Mouse (Mus musculus): ENCODE results near the gene Rpp21.
"Not testable (repeated sequence)": the region's sequence is repeated elsewhere in the genome, so short reads cannot be mapped to it uniquely, and the experiment has no call there.

The Rpp21 gene

GRCm38 (mm10) chr17:36240637-36241213, 17.1 kb downstream of the Rpp21 start:
- in situ Hi-C loops (cut with MboI; ENCODE audit: low pct_unique_long_range_greater_than_20kb in 1 of 2, low sequenced_read_pairs in 2 of 2, unreplicated experiment in 1 of 2), result no loop called here

- in situ Hi-C loops (cut with MboI; ENCODE audit: low pct_unique_long_range_greater_than_20kb in 1 of 2, low sequenced_read_pairs in 2 of 2, unreplicated experiment in 1 of 2), result no loop called here
Measured at GRCm38 (mm10) chr17:36237321-36237921, 20.4 kb downstream of the Rpp21 start.

- in situ Hi-C loops (cut with MboI; ENCODE audit: low pct_unique_long_range_greater_than_20kb in 1 of 2, low sequenced_read_pairs in 2 of 2, unreplicated experiment in 1 of 2), result not testable (repeated sequence)
Measured at GRCm38 (mm10) chr17:36235300-36235699, 22.6 kb downstream of the Rpp21 start.

GRCm38 (mm10) chr17:36233572-36233971, 24.3 kb downstream of the Rpp21 start:
- in situ Hi-C loops (cut with MboI; ENCODE audit: low pct_unique_long_range_greater_than_20kb in 1 of 2, low sequenced_read_pairs in 2 of 2, unreplicated experiment in 1 of 2), result no loop called here

- in situ Hi-C loops (cut with MboI; ENCODE audit: low pct_unique_long_range_greater_than_20kb in 1 of 2, low sequenced_read_pairs in 2 of 2, unreplicated experiment in 1 of 2), result no loop called here
Measured at GRCm38 (mm10) chr17:36231318-36231717, 26.6 kb downstream of the Rpp21 start.

- in situ Hi-C loops (cut with MboI; ENCODE audit: low pct_unique_long_range_greater_than_20kb in 1 of 2, low sequenced_read_pairs in 2 of 2, unreplicated experiment in 1 of 2), result no loop called here
Measured at GRCm38 (mm10) chr17:36229046-36229445, 28.8 kb downstream of the Rpp21 start.

DNA sequence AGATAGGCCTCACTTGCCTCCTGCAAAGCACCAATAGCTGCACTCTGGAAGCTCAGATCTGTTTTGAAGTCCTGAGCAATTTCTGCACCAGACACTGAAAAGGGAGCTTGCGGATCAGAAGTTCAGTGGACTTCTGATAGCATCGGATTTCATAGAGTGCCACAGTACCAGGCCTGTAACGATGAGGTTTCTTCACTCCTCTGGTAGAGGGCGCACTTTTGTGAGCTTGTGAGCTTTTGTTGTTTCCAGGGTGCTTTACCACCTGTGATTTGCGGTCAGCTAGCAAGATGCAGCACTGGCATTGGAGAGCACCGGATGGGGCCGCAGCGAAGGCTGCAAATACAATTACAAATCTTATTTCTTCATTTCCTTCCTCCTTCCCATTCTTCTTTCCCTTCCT, 30.9 kb downstream of the Rpp21 start:
- in situ Hi-C loops (cut with MboI; ENCODE audit: low pct_unique_long_range_greater_than_20kb in 1 of 2, low sequenced_read_pairs in 2 of 2, unreplicated experiment in 1 of 2), result no loop called here

- in situ Hi-C loops (cut with MboI; ENCODE audit: low pct_unique_long_range_greater_than_20kb in 1 of 2, low sequenced_read_pairs in 2 of 2, unreplicated experiment in 1 of 2), result no loop called here
Measured at GRCm38 (mm10) chr17:36225231-36225824, 32.5 kb downstream of the Rpp21 start.

DNA sequence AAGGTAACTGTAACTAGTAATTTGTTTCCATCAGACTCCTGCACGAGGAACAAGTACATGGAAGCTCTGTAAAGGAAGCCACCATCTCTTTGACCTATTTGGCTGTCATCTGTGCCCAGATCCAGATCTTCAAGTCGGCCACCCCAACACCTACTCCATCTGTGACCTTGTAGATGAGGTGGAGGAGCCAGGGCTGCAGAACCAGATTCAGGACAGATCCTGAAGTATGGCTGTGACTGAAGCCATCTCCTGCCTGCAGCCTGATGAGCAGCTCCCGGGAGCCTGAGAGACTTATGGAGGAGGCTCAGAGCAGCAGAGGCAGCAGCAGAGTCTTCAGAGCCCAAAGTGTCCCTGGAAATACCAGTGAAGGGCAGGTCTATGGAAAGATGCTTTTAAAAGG, 33.4 kb downstream of the Rpp21 start:
- in situ Hi-C loops (cut with MboI; ENCODE audit: low pct_unique_long_range_greater_than_20kb in 1 of 2, low sequenced_read_pairs in 2 of 2, unreplicated experiment in 1 of 2), result no loop called here

- in situ Hi-C loops (cut with MboI; ENCODE audit: low pct_unique_long_range_greater_than_20kb in 1 of 2, low sequenced_read_pairs in 2 of 2, unreplicated experiment in 1 of 2), result no loop called here
Measured at GRCm38 (mm10) chr17:36218594-36219155, 39.2 kb downstream of the Rpp21 start.

DNA sequence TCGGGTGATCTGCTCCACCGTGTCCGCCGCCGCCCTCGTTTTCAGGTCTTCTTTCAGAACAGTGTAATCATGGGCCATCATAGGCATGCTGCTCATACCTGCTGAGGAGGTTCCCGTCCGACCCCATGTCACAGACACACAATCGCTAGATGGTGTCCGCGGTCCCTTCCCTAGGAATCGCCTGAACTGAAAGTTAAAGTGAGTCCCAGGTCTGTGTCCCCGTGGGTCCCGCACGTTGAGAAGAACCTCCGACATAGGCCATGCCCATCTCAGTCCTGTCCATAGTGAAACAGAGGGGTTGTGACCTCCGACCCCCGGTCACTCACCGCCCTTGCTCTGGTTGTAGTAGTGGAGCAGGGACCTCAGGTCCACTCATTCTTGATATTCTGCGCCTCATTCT, 42.3 kb downstream of the Rpp21 start:
- in situ Hi-C loops (cut with MboI; ENCODE audit: low pct_unique_long_range_greater_than_20kb in 1 of 2, low sequenced_read_pairs in 2 of 2, unreplicated experiment in 1 of 2), result no loop called here

DNA sequence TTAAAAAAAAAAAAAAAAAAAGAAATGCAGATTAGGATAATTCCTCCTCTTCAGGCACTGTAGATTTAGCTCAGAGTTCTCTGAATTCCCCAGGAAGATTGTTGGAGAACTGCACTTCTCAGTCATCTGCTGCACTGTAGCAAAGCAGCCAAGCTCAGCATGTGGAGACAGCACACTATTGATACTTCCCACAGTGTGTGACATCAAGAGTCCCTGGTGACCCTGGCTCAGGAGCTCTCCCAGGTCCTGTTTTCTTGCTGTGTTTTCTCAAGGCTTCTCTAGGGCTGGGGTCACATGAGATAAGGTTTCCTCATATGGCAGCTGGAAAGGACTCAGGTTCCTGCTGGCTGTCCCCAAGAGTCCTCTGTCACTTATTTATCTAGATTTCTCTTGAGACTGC, 51.0 kb downstream of the Rpp21 start:
- in situ Hi-C loops (cut with MboI; ENCODE audit: low pct_unique_long_range_greater_than_20kb in 1 of 2, low sequenced_read_pairs in 2 of 2, unreplicated experiment in 1 of 2), result no loop called here

- in situ Hi-C loops (cut with MboI; ENCODE audit: low pct_unique_long_range_greater_than_20kb in 1 of 2, low sequenced_read_pairs in 2 of 2, unreplicated experiment in 1 of 2), result no loop called here
Measured at GRCm38 (mm10) chr17:36205862-36206261, 52.0 kb downstream of the Rpp21 start.
